Mouse (Mus musculus): ENCODE results near the gene Cmip.

DNA sequence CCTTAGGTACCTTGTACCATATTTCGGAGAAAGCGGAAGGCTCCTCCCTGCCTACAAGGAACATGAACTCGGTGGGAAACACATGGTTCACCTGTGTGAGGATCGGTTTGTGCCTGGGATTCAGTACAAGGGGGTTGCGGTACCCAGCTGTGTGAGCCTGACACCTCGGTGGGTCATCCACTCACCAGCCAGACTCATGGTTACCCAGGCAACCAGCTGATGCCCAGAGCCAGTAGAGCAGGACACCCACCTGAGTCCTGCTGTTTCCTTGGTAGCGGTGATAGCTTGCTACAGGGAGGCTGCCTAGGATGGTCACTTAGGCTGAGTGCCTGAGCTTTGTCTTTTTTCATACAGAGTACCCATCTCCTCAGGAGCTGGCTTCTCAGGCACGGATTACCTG lies 142.4 kb downstream of the Cmip start:
- TF ChIP-seq CTCF (IDR thresholded peaks at IDR 0.05; ENCODE audit: control insufficient read depth, insufficient read depth, low read length), result no peak
- TF ChIP-seq POLR2A (IDR thresholded peaks at IDR 0.05; ENCODE audit: borderline replicate concordance, control insufficient read depth, low read depth, low read length), result no peak

Data from bone marrow, adult 2 months (tissue).